Mouse (Mus musculus) urinary bladder, postnatal 14 days (tissue): ENCODE measurements around the gene Slc25a53.
"Not testable (repeated sequence)": the region's sequence is repeated elsewhere in the genome, so short reads cannot be mapped to it uniquely, and the experiment has no call there.

ENCODE experiments used
- DNase-seq: peaks from one replicate; pipeline ENCODE4 v3.0.0; 2021; ENCODE audit warnings: low spot score

The Slc25a53 gene

GRCm38 (mm10) chrX:137038000-137038483, at the start of gene Slc25a53:
Slc25a53 (minus strand) TSS chrX:137038302.
- DNase-seq: peak; percentile 84

GRCm38 (mm10) chrX:137063202-137063601, 25.1 kb upstream of the Slc25a53 start:
- no peak for DNase-seq

- peak; percentile 76 for DNase-seq
Measured at GRCm38 (mm10) chrX:137049425-137050225, 11.5 kb upstream of the Slc25a53 start, which contains the start of gene Fam199x. Fam199x (plus strand) TSS chrX:137049594.

GRCm38 (mm10) chrX:137049060-137049424, 10.9 kb upstream of the Slc25a53 start:
- DNase-seq: no peak

GRCm38 (mm10) chrX:137038502-137038901, 400 bp upstream of the Slc25a53 start:
- no peak for DNase-seq

GRCm38 (mm10) chrX:137037470-137037999, 567 bp downstream of the Slc25a53 start:
- no peak for DNase-seq

GRCm38 (mm10) chrX:137034322-137034721, 3.8 kb downstream of the Slc25a53 start:
- DNase-seq: no peak

GRCm38 (mm10) chrX:137031726-137032125, 6.4 kb downstream of the Slc25a53 start:
- DNase-seq: no peak

- DNase-seq: no peak
Measured at GRCm38 (mm10) chrX:137030916-137031315, 7.2 kb downstream of the Slc25a53 start.

- peak; percentile 72 for DNase-seq
Measured at GRCm38 (mm10) chrX:137019310-137019709, 18.8 kb downstream of the Slc25a53 start.

GRCm38 (mm10) chrX:137017668-137018067, 20.4 kb downstream of the Slc25a53 start:
- no peak for DNase-seq

- DNase-seq: peak; percentile 31
Measured at GRCm38 (mm10) chrX:137015099-137015709, 22.9 kb downstream of the Slc25a53 start.

GRCm38 (mm10) chrX:136996256-136996655, 41.8 kb downstream of the Slc25a53 start:
- DNase-seq: no peak

- no peak for DNase-seq
Measured at GRCm38 (mm10) chrX:136993641-136994040, 44.5 kb downstream of the Slc25a53 start.

- DNase-seq: peak; percentile 10
Measured at GRCm38 (mm10) chrX:136992978-136993547, 45.0 kb downstream of the Slc25a53 start, which contains the start of gene Zcchc18. Zcchc18 (plus strand) TSS chrX:136993155.

- DNase-seq: no peak
Measured at GRCm38 (mm10) chrX:136992191-136992965, 45.7 kb downstream of the Slc25a53 start.

GRCm38 (mm10) chrX:136991274-136991673, 46.8 kb downstream of the Slc25a53 start:
- no peak for DNase-seq

GRCm38 (mm10) chrX:136986039-136986438, 52.1 kb downstream of the Slc25a53 start:
- no peak for DNase-seq

- DNase-seq: no peak
Measured at GRCm38 (mm10) chrX:136978616-136979015, 59.5 kb downstream of the Slc25a53 start.

GRCm38 (mm10) chrX:136976424-136977084, 61.5 kb downstream of the Slc25a53 start, which contains the start of the genes Tmsb15l and Tmsb15b1:
Tmsb15l (minus strand) TSS chrX:136976869.
Tmsb15b1 (minus strand) TSS chrX:136976874.
- DNase-seq: peak; percentile 61

GRCm38 (mm10) chrX:136975397-136975796, 62.7 kb downstream of the Slc25a53 start, which contains the start of gene Tmsb15b2:
Tmsb15b2 (minus strand) TSS chrX:136975497.
- DNase-seq: not testable (repeated sequence)
